Mouse (Mus musculus): Measurements from ENCODE around the gene Galnt16. TPM values are rescaled to one million over a fixed set of nuclear protein-coding genes. Genes with fewer than 3 reads are reported as not detected.

Gene Galnt16
- total RNA-seq, 2 experiments from 2014 or later = 7.1 to 8.8 TPM

GRCm38 (mm10) chr12:80598756-80599155, 80.7 kb downstream of the Galnt16 start:
- DNase-seq = peak; percentile 30 to 44

- no peak for DNase-seq
Measured at GRCm38 (mm10) chr12:80601597-80602269, 83.7 kb downstream of the Galnt16 start.

GRCm38 (mm10) chr12:80602432-80602831, 84.4 kb downstream of the Galnt16 start:
- DNase-seq = no peak

GRCm38 (mm10) chr12:80603566-80603965, 85.5 kb downstream of the Galnt16 start:
- DNase-seq = peak; percentile 33 to 52

GRCm38 (mm10) chr12:80604218-80604617, 86.1 kb downstream of the Galnt16 start:
- DNase-seq = no peak

GRCm38 (mm10) chr12:80608576-80608975, 90.5 kb downstream of the Galnt16 start:
- no peak for DNase-seq

GRCm38 (mm10) chr12:80609928-80610327, 91.9 kb downstream of the Galnt16 start:
- peak; percentile 9 to 27 for DNase-seq

GRCm38 (mm10) chr12:80612113-80612791, 94.2 kb downstream of the Galnt16 start:
- no peak for DNase-seq

- DNase-seq = peak; percentile 12 to 32
Measured at GRCm38 (mm10) chr12:80615371-80616257, 97.5 kb downstream of the Galnt16 start.

- DNase-seq = no peak
Measured at GRCm38 (mm10) chr12:80620501-80620900, 102.4 kb downstream of the Galnt16 start.

- no peak for DNase-seq
Measured at GRCm38 (mm10) chr12:80631790-80632189, 113.7 kb downstream of the Galnt16 start.

- DNase-seq = peak; percentile 65 to 69
Measured at GRCm38 (mm10) chr12:80642725-80643692, 124.9 kb downstream of the Galnt16 start.

GRCm38 (mm10) chr12:80643693-80644505, 125.8 kb downstream of the Galnt16 start, which contains the start of the genes Slc39a9 and Erh:
Gene Slc39a9, plus strand, starts transcription at chr12:80643883.
Gene Erh, minus strand, starts transcription at chr12:80644341.
- peak; percentile 94 to 95 for DNase-seq

- no peak for DNase-seq
Measured at GRCm38 (mm10) chr12:80644506-80644868, 126.4 kb downstream of the Galnt16 start.

GRCm38 (mm10) chr12:80646377-80646776, 128.3 kb downstream of the Galnt16 start:
- no peak for DNase-seq

GRCm38 (mm10) chr12:80653951-80654658, 136.0 kb downstream of the Galnt16 start:
- peak; percentile 12 to 47 for DNase-seq

GRCm38 (mm10) chr12:80654659-80655025, 136.6 kb downstream of the Galnt16 start:
- peak; percentile 32 to 42 for DNase-seq

GRCm38 (mm10) chr12:80658661-80659060, 140.6 kb downstream of the Galnt16 start:
- no peak for DNase-seq

- no peak for DNase-seq
Measured at GRCm38 (mm10) chr12:80662322-80662721, 144.2 kb downstream of the Galnt16 start.

GRCm38 (mm10) chr12:80663935-80664334, 145.9 kb downstream of the Galnt16 start:
- DNase-seq = no peak
